Mouse (Mus musculus) small intestine, adult 2 months (tissue): ENCODE results near the gene Usp21. TPM values are rescaled to one million over a fixed set of nuclear protein-coding genes. Genes with fewer than 3 reads are reported as not detected.
"Not testable (repeated sequence)": the region's sequence is repeated elsewhere in the genome, so short reads cannot be mapped to it uniquely, and the experiment has no call there.

Experiments
- H3K27ac ChIP-seq: fragments of 200-500 bp; 2 replicates; pipeline ENCODE4 v1.5.1; 2012; ENCODE audit warnings: low read depth, low read length, control low read depth, inconsistent platforms; ENCODE audit not compliant: insufficient read depth
- H3K27me3 ChIP-seq: fragments of 200-500 bp; 2 replicates; pipeline ENCODE4 v1.6.1; 2012; ENCODE audit warnings: mild to moderate bottlenecking, moderate library complexity, low read length, inconsistent platforms; ENCODE audit not compliant: control insufficient read depth, insufficient read depth
- H3K36me3 ChIP-seq: fragments of 200-500 bp; 2 replicates; pipeline ENCODE4 v1.6.1; 2012; ENCODE audit warnings: mild to moderate bottlenecking, low read length, control low read depth, inconsistent platforms; ENCODE audit not compliant: control insufficient read depth, insufficient read depth
- H3K4me1 ChIP-seq: fragments of 200-500 bp; 2 replicates; pipeline ENCODE4 v1.6.1; 2012; ENCODE audit warnings: low read length, inconsistent platforms, mixed read lengths; ENCODE audit not compliant: control insufficient read depth, insufficient read depth, insufficient read length
- H3K4me3 ChIP-seq: fragments of 200-500 bp; 2 replicates; pipeline ENCODE4 v1.5.1; 2012; ENCODE audit warnings: low read depth, mild to moderate bottlenecking, control low read depth, inconsistent platforms, low read length, moderate library complexity
- CTCF ChIP-seq: fragments of 200-500 bp; IDR thresholded peaks from 2 replicates; pipeline ENCODE4 v1.5.1; 2012; ENCODE audit warnings: low read depth, mild to moderate bottlenecking, control low read depth, inconsistent platforms, low read length, moderate library complexity, mixed read lengths; ENCODE audit not compliant: insufficient replicate concordance, insufficient read length; ENCODE audit errors: extremely low read depth
- POLR2A ChIP-seq: fragments of 200-500 bp; IDR thresholded peaks from 2 replicates; pipeline ENCODE4 v1.6.1; 2012; ENCODE audit warnings: low read depth, mild to moderate bottlenecking, control low read depth, inconsistent platforms, low read length, moderate library complexity
- WGBS: fragments of 180-500 bp; shearing (Covaris S2); methylation state at CpG from one replicate; pipeline ENCODE4 v1.1.7; 2018; 5-methylcytosine and 5-hydroxymethylcytosine counted together
- polyA plus RNA-seq: library from polyadenylated mRNA; depleted of rRNA; stranded (reverse); fragments of >200 nt; gene quantifications from 2 replicates; pipeline ENCODE4 v1.2.3, GENCODE M21; 2012; rRNA removed

Gene Usp21
- polyA plus RNA-seq, result 18.3 and 30.2 TPM in 2 replicates

DNA sequence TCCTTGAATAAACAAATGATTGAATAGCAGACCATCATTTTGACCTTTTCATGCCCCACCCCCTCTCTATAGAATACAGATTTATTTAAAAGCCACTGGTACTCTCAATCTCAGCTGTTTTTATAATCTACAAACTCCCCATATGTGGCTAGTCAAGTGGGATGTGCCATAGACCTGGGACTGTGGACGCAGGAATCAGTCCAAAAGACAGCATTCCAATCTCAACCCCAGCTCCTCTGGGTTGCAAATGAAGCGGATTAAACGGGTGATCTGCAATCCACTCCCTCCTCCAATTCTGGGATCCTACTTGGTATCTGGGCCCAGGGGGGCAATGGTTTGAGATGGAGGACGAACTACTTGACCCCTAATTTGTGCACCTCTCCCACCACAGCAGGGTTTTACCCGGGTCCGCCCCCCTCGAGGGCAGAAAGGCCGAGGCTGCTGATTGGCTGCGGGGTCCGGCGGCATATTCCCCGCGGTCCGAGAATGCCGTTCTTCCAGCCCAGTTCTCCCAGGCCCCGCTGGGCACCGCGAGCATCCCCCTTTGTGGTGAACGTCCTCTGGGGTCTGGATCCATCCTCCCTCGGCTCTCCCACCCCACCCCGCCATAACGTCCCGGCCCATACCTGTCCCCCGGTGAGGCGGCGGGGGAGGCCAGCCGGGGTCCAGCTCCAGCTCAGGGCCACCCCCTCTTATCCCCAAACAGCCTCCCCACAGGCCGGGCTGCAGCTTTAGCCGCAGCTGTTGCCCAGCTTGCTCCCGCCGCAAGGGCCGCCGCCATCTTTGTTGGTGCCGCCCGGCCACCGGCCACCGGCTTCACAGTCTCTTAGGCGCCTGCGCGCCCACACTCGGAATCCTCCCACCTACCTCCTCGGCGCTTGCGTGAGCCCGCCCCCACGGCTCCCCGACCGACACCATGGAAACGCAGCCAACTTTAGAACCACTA lies at the start of gene Usp21:
Usp21 (minus strand) TSS at position 856 of the 946 bp plus-strand sequence.
- H3K27ac ChIP-seq, result peak within 1 kb of the TSS; percentile 43; the same call in 1 of the 2 replicates
- peak; percentile 75 for TF ChIP-seq POLR2A
- no peak for TF ChIP-seq CTCF
- WGBS, result under 1% methylated on average over 49 of the region's 49 CpGs
- peak within 1 kb of the TSS; percentile 94 for H3K4me3 ChIP-seq
- H3K36me3 ChIP-seq, result peaks cover 21% of the 10 kb centered on the region
- no peaks in the 10 kb centered on the region for H3K27me3 ChIP-seq
- H3K4me1 ChIP-seq, result peaks cover 8% of the 10 kb centered on the region

DNA sequence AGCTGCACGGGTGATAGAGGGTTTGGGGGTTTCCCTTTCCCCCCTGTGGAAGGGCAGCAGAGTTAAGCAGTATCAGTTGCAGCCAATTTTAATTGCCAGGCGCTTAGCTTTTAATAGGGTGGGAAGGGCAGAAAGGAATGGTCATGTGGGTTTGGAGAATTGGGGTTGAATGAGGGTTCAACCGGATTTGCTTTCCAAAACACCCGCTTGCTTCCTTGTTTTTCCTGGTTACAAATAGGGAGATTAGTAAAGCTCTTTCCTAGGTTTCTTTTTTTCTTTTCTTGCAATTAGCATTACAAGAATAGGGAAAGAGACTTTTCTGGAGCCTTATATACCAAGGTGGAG lies 42.4 kb upstream of the Usp21 start:
- Histone ChIP-seq H3K36me3 (no peaks in the 10 kb centered on the region; the same call in 1 of the 2 replicates), H3K27me3 (no peaks in the 10 kb centered on the region), H3K27ac (peak overlapping the region; percentile 61; the same call in 1 of the 2 replicates), H3K4me1 (peaks cover 9% of the 10 kb centered on the region; the same call in 1 of the 2 replicates), H3K4me3 (peak overlapping the region; percentile 92)
- WGBS, result 2% methylated on average over 4 of the region's 4 CpGs
- no peak for TF ChIP-seq CTCF
- no peak for TF ChIP-seq POLR2A

DNA sequence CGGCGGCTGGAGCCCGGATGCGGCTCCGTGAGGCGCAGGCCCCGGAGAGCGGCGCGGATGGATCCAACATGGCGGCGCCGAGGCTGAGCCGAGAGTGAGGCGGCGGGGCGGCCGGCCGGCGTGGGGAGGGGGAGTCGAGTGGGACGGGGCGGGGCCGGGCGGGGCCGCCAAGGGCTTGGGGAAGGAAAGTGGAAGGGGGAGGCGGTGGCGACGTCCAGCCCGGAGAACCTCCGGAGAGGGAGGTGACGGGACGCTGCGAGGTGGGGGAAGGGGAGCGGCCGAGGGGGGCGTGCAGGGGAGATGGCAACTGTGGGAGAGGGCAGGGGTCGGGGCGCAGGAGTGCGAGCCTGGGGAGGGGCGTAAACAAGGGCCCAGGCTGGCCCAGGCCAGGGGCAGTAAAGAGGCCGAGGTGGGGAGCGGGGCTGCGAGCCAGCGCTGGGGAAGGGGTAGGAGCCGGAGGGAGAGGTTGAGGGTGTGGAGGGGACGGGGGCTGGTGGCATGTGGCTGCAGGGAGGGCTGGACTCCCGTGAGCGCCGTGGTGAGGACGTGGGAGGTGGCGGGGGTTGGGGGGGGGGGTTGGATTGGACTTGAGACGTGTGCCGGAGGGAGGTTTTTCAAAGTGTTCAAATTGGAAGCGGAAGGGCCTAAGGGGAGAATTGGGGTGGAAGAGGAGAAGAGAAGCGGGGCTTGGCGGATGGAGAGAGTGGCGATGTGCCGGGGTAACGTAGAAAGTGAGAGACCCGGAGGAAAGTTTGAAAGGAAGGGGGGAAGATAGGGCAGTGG lies 41.8 kb upstream of the Usp21 start:
- Histone ChIP-seq H3K27me3 (no peaks in the 10 kb centered on the region), H3K36me3 (no peaks in the 10 kb centered on the region; the same call in 1 of the 2 replicates), H3K4me3 (peak overlapping the region; percentile 92), H3K27ac (peak overlapping the region; percentile 61; the same call in 1 of the 2 replicates), H3K4me1 (peaks cover 9% of the 10 kb centered on the region; the same call in 1 of the 2 replicates)
- 1% methylated on average over 59 of the region's 61 CpGs for WGBS
- TF ChIP-seq POLR2A (no peak), CTCF (no peak)

DNA sequence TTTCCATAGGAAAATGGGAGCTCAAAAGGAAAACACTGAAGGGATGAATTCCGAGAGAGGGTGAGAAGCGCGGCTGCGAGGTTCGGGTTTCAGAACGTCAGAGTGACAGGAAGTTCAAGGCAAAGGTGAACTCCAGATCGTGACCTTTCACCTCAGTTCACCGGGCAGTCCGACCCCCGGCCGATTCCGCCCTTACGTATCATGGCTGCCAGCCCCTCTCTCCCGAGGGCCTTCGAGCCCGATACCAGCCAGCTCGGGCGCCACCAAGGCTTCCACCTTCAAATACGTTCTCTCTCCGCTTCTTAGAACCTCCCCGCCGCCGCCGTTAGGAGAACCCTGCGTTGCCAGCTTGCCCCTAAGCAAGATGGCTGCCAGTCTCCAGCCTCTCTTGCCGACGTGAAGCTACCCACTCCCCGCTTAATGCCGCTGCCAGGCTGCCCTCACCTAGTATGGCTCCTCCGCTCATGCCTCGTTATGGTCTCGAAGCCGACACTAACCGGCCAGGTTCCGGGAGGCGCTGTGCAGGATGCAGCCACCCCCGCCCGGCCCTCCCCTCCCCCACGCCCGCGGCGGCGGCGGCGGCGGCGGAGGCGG lies 41.1 kb upstream of the Usp21 start, which contains the start of gene Dedd:
Dedd (plus strand) TSS at position 307 of the 594 bp plus-strand sequence.
- Histone ChIP-seq H3K36me3 (no peaks in the 10 kb centered on the region), H3K27ac (peak within 1 kb of the TSS; percentile 99), H3K4me3 (peak within 1 kb of the TSS; percentile 92), H3K4me1 (peaks cover 9% of the 10 kb centered on the region; the same call in 1 of the 2 replicates), H3K27me3 (no peaks in the 10 kb centered on the region)
- no peak for TF ChIP-seq CTCF
- TF ChIP-seq POLR2A, result peak; percentile 23
- WGBS, result under 1% methylated on average over 48 of the region's 48 CpGs

DNA sequence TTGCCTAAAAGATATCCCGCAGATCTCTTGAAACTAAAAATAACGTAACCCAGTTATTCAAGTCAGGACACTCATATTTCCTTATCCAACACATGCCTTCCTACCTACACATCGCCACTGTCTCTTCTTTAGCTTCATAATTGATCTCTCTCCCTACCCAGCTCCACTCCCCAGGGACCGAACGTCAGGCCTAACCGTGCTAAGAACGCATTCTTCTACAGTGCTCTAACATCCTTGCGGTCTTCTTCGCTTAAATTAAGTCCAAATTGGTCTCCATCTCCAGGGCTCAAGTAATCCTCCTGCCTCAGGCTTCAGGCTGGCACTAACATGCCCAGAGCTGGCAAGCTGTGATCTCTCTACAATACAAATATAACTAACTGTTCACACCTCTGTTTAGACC lies 40.5 kb upstream of the Usp21 start:
- Histone ChIP-seq H3K27me3 (no peaks in the 10 kb centered on the region), H3K4me3 (peak overlapping the region; percentile 92), H3K4me1 (peaks cover 9% of the 10 kb centered on the region; the same call in 1 of the 2 replicates), H3K36me3 (no peaks in the 10 kb centered on the region), H3K27ac (peak overlapping the region; percentile 99)
- WGBS, result 15% methylated on average over 9 of the region's 9 CpGs
- no peak for TF ChIP-seq CTCF
- TF ChIP-seq POLR2A, result no peak

DNA sequence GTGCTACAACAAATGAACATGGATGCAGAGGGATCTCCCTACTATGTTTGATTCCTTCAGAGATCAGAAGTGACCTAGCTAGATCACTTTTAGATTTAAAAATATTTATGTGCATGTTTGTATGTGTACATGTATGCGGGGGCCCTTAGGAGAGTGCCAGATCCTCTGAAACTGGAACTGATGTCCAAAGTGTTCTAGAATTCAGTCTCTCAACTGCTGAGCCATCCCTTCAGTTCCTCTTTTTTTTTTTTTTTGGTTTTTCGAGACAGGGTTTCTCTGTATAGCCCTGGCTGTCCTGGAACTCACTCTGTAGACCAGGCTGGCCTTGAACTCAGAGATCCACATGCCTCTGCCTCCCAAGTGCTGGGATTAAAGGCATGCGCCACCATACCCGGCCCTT lies 38.8 kb upstream of the Usp21 start:
- not testable (repeated sequence) for H3K27me3 ChIP-seq, H3K4me3 ChIP-seq, H3K36me3 ChIP-seq, H3K27ac ChIP-seq
- H3K4me1 ChIP-seq, result peaks cover 13% of the 10 kb centered on the region; the same call in 1 of the 2 replicates
- WGBS, result 65% methylated on average over 4 of the region's 4 CpGs

DNA sequence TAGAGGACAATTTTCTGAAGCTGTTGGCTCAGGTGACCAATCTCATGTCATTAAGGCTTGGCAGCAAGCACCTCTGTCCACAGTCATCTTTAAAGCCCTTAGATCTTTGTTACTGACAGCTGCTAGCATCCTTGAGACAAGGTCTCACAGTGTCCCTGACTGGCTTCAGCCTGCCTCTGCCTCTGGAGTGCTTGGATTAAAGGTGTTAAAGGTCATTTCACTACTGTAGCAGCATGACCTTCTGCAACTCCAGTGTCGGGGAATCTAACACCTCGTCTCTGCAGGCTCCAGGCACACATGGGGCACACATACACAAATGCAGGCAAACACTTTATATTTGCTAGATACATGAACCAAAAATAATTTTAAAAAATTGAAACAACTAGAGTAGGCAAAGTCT lies 37.8 kb upstream of the Usp21 start:
- Histone ChIP-seq H3K27me3 (no peaks in the 10 kb centered on the region), H3K4me3 (no peak overlapping the region), H3K27ac (no peak overlapping the region), H3K4me1 (peaks cover 11% of the 10 kb centered on the region; the same call in 1 of the 2 replicates), H3K36me3 (no peaks in the 10 kb centered on the region)
- no peak for TF ChIP-seq CTCF
- no peak for TF ChIP-seq POLR2A
- 66% methylated on average over 2 of the region's 2 CpGs for WGBS
